Mouse (Mus musculus): ENCODE data around the gene Irx5.

- TF ChIP-seq CTCF (IDR thresholded peaks at IDR 0.05; ENCODE audit: low read depth, low read length) (peak; percentile 22), POLR2A (IDR thresholded peaks at IDR 0.05; ENCODE audit: extremely low read depth, insufficient read depth, low read length) (no peak)
These were observed 4.3 kb downstream of the Irx5 start for GRCm38 (mm10) chr8:92361546-92362351.
